21 mouse cellular contexts compared by ENCODE assay signal in genomic region chr7:114132316-114132715, GRCm38 (mm10). TPM values are rescaled to one million over a fixed set of nuclear protein-coding genes. Genes with fewer than 3 reads are reported as not detected.
DNase-seq lines count a peak whose midpoint lies in the region; ATAC-seq and TF ChIP-seq lines count a peak whose summit lies in the region.
"Had no signal": no experiment of that assay in that cellular context is flagged by ENCODE, and none has a peak within 500 bp of the region (broad histone marks: within the 10 kb centered on the region; RNA-seq: fewer than 3 reads in every experiment).

No protein-coding gene starts in this region.

- WGBS in heart, embryonic 16.5 days, result 39% methylated on average over 8 of the region's 8 CpGs
- 29% methylated on average over 8 of the region's 8 CpGs for WGBS in heart, adult 2 months
- WGBS in midbrain, embryonic 14.5 days, result 38% methylated on average over 8 of the region's 8 CpGs
- 36% methylated on average over 8 of the region's 8 CpGs for WGBS in midbrain, embryonic 13.5 days
- WGBS in small intestine, adult 2 months, result 15% methylated on average over 8 of the region's 8 CpGs

- no peak for DNase-seq in heart, adult 2 months
- DNase-seq in midbrain, embryonic 14.5 days, result peak; percentile 7
- DNase-seq in brain, adult 2 months (ENCODE audit: low read depth, low spot score), result peak; percentile 47
- no peak for DNase-seq in ovary, postnatal 14 days (ENCODE audit: low spot score)
- DNase-seq: adrenal gland, adult 2 months; cerebellum, adult 11 months; cerebellum, postnatal 25 days; kidney, adult 18-20 months; kidney, postnatal 4 days; lung, postnatal 14 days; right cerebral cortex, adult 18-20 months had no signal

- no peaks in the 10 kb centered on the region for H3K36me3 ChIP-seq in heart, embryonic 16.5 days (ENCODE audit: control insufficient read depth, insufficient read depth)
- no peaks in the 10 kb centered on the region for H3K36me3 ChIP-seq in heart, adult 2 months (ENCODE audit: control insufficient read depth, insufficient read depth, low read length)
- H3K36me3 ChIP-seq in midbrain, embryonic 14.5 days (ENCODE audit: control insufficient read depth, insufficient read depth, low read length), result no peaks in the 10 kb centered on the region
- H3K36me3 ChIP-seq in midbrain, embryonic 13.5 days, result no peaks in the 10 kb centered on the region
- H3K36me3 ChIP-seq in small intestine, adult 2 months (ENCODE audit: control insufficient read depth, insufficient read depth, low read length), result no peaks in the 10 kb centered on the region
- H3K36me3 ChIP-seq: embryonic facial prominence, embryonic 10.5 days; limb, embryonic 13.5 days; liver, embryonic 15.5 days; stomach, embryonic 15.5 days had no signal

- no peaks in the 10 kb centered on the region; the same call in 1 of the 2 replicates for H3K9me3 ChIP-seq in heart, embryonic 16.5 days (replicated peaks; ENCODE audit: control insufficient read depth, low read length)
- no peaks in the 10 kb centered on the region for H3K9me3 ChIP-seq in midbrain, embryonic 14.5 days (ENCODE audit: control insufficient read depth, low read length)
- H3K9me3 ChIP-seq in midbrain, embryonic 13.5 days, result no peaks in the 10 kb centered on the region
- H3K9me3 ChIP-seq: embryonic facial prominence, embryonic 10.5 days; forebrain, embryonic 13.5 days; limb, embryonic 13.5 days; liver, embryonic 15.5 days; stomach, embryonic 15.5 days had no signal

- H3K27ac ChIP-seq in heart, embryonic 16.5 days (ENCODE audit: low read length), result no peak overlapping the region
- no peak overlapping the region for H3K27ac ChIP-seq in heart, adult 2 months
- H3K27ac ChIP-seq in midbrain, embryonic 14.5 days (replicated peaks; ENCODE audit: low read depth, low read length), result no peak overlapping the region
- no peak overlapping the region for H3K27ac ChIP-seq in midbrain, embryonic 13.5 days
- no peak overlapping the region for H3K27ac ChIP-seq in small intestine, adult 2 months (ENCODE audit: insufficient read depth, low read depth, low read length)
- H3K27ac ChIP-seq: embryonic facial prominence, embryonic 10.5 days; forebrain, embryonic 13.5 days; limb, embryonic 13.5 days; liver, embryonic 15.5 days; stomach, embryonic 15.5 days had no signal

- H3K4me1 ChIP-seq in heart, embryonic 16.5 days (ENCODE audit: control insufficient read depth, insufficient read depth, low read length), result no peaks in the 10 kb centered on the region
- H3K4me1 ChIP-seq in heart, adult 2 months (ENCODE audit: control insufficient read depth, insufficient read depth, low read length), result no peaks in the 10 kb centered on the region
- no peaks in the 10 kb centered on the region for H3K4me1 ChIP-seq in midbrain, embryonic 14.5 days (ENCODE audit: control insufficient read depth, insufficient read depth, low read length)
- peaks cover 11% of the 10 kb centered on the region for H3K4me1 ChIP-seq in midbrain, embryonic 13.5 days (replicated peaks)
- peaks cover 2% of the 10 kb centered on the region; the same call in 1 of the 2 replicates for H3K4me1 ChIP-seq in small intestine, adult 2 months (ENCODE audit: control insufficient read depth, insufficient read depth, insufficient read length, low read length)
- H3K4me1 ChIP-seq: forebrain, embryonic 13.5 days; limb, embryonic 13.5 days; liver, embryonic 15.5 days; stomach, embryonic 15.5 days had no signal

- H3K27me3 ChIP-seq in heart, embryonic 16.5 days (ENCODE audit: control insufficient read depth, insufficient read depth, low read length), result no peaks in the 10 kb centered on the region
- no peaks in the 10 kb centered on the region for H3K27me3 ChIP-seq in heart, adult 2 months (ENCODE audit: control insufficient read depth, insufficient read depth, low read length)
- H3K27me3 ChIP-seq in midbrain, embryonic 14.5 days (ENCODE audit: control insufficient read depth, insufficient read depth, low read length), result no peaks in the 10 kb centered on the region
- H3K27me3 ChIP-seq in midbrain, embryonic 13.5 days, result no peaks in the 10 kb centered on the region
- H3K27me3 ChIP-seq in small intestine, adult 2 months (ENCODE audit: control insufficient read depth, insufficient read depth, low read length), result no peaks in the 10 kb centered on the region
- H3K27me3 ChIP-seq: forebrain, embryonic 13.5 days; limb, embryonic 13.5 days; liver, embryonic 15.5 days; stomach, embryonic 15.5 days had no signal

- H3K4me2 ChIP-seq in heart, embryonic 16.5 days (ENCODE audit: low read depth, low read length), result peak overlapping the region; percentile 14; the same call in 1 of the 2 replicates
- H3K4me2 ChIP-seq in midbrain, embryonic 14.5 days (ENCODE audit: low read length), result no peak overlapping the region
- H3K4me2 ChIP-seq in midbrain, embryonic 13.5 days (replicated peaks), result no peak overlapping the region
- H3K4me2 ChIP-seq: forebrain, embryonic 13.5 days; limb, embryonic 13.5 days; liver, embryonic 15.5 days; stomach, embryonic 15.5 days had no signal

- H3K79me2 ChIP-seq in heart, adult 2 months (replicated peaks; ENCODE audit: control insufficient read depth, insufficient read depth, low read length), result no peaks in the 10 kb centered on the region

- TF ChIP-seq POLR2A in heart, adult 2 months (IDR thresholded peaks at IDR 0.05; ENCODE audit: insufficient read depth, low read depth, low read length), result no peak
- no peak for TF ChIP-seq POLR2A in small intestine, adult 2 months (IDR thresholded peaks at IDR 0.05; ENCODE audit: low read depth, low read length)

- intact Hi-C loops in heart, adult 2 months (cut with DNase I), result no loop called here

- no peak for ATAC-seq in heart, embryonic 16.5 days (replicated peaks; ENCODE audit: extremely low read depth, insufficient read depth, low FRiP score)
- ATAC-seq in midbrain, embryonic 14.5 days (ENCODE audit: low FRiP score, low TSS enrichment), result no peak
- ATAC-seq in midbrain, embryonic 13.5 days, result no peak
- ATAC-seq: CD4-positive, CD25-positive, alpha-beta regulatory T cell, adult 4 months; forebrain, embryonic 13.5 days had no signal

- TF ChIP-seq EP300 in heart, adult 2 months (IDR thresholded peaks at IDR 0.05; ENCODE audit: insufficient read depth, low read depth, low read length), result no peak

- no peak overlapping the region for H3K9ac ChIP-seq in heart, embryonic 16.5 days (ENCODE audit: low read length)
- no peak overlapping the region for H3K9ac ChIP-seq in heart, adult 2 months (ENCODE audit: low read depth, low read length)
- no peak overlapping the region for H3K9ac ChIP-seq in midbrain, embryonic 14.5 days (replicated peaks; ENCODE audit: low read length)
- H3K9ac ChIP-seq in midbrain, embryonic 13.5 days (replicated peaks), result no peak overlapping the region
- H3K9ac ChIP-seq: forebrain, embryonic 13.5 days; limb, embryonic 13.5 days; liver, embryonic 15.5 days; stomach, embryonic 15.5 days had no signal

- H3K4me3 ChIP-seq in heart, embryonic 16.5 days (ENCODE audit: low read length), result no peak overlapping the region
- H3K4me3 ChIP-seq in heart, adult 2 months, result no peak overlapping the region
- H3K4me3 ChIP-seq in midbrain, embryonic 14.5 days (replicated peaks; ENCODE audit: low read depth, low read length), result no peak overlapping the region
- no peak overlapping the region for H3K4me3 ChIP-seq in midbrain, embryonic 13.5 days (replicated peaks)
- H3K4me3 ChIP-seq in small intestine, adult 2 months (ENCODE audit: low read depth, low read length), result 0 out of 2 replicates have a peak overlapping the region, but pooled peaks have one; percentile 14
- H3K4me3 ChIP-seq: embryonic facial prominence, embryonic 10.5 days; forebrain, embryonic 13.5 days; limb, embryonic 13.5 days; liver, embryonic 15.5 days; stomach, embryonic 15.5 days had no signal

- TF ChIP-seq CTCF in heart, adult 2 months (IDR thresholded peaks at IDR 0.05), result no peak
- TF ChIP-seq CTCF in small intestine, adult 2 months (IDR thresholded peaks at IDR 0.05; ENCODE audit: extremely low read depth, insufficient read length, insufficient replicate concordance, low read depth, low read length), result no peak

RNA-seq across cellular contexts. Expression of gene Rras2, which starts 14.7 kb away (rescaled TPM):
- polyA plus RNA-seq in heart, embryonic 16.5 days (2015; fragmentation: Nextera tagmentation; extraction: Ambion mirVana), result 42.0 and 46.8 TPM in 2 replicates
- total RNA-seq in heart, adult 2 months (2021), result 10 to 100 TPM; 48.5 to 52.0 TPM
- polyA plus RNA-seq in heart, adult 2 months (2012; rRNA removed), result 17.5 and 29.8 TPM in 2 replicates
- polyA plus RNA-seq in midbrain, embryonic 14.5 days (2014; fragmentation: Nextera tagmentation; extraction: Ambion mirVana), result 18.2 and 23.9 TPM in 2 replicates
- polyA plus RNA-seq in midbrain, embryonic 13.5 days (2015; fragmentation: Nextera tagmentation; extraction: Ambion mirVana), result 18.6 and 21.6 TPM in 2 replicates
- polyA plus RNA-seq in small intestine, adult 2 months (2012; rRNA removed), result 16.0 and 21.3 TPM in 2 replicates
- total RNA-seq: MEL had no signal

Comparison
In these comparisons a context has a peak if more than half of its experiments do, and no peak if none do; other contexts are left out.
1. DNase-seq: peak in midbrain, embryonic 14.5 days (single experiment) and brain, adult 2 months (single experiment); none in heart, adult 2 months (0 of 2) and ovary, postnatal 14 days (single experiment).